Mouse (Mus musculus) heart, postnatal 10 days (tissue): ENCODE data around the gene Orm3. TPM values are rescaled to one million over a fixed set of nuclear protein-coding genes. Genes with fewer than 3 reads are reported as not detected.

ENCODE experiments used
- DNase-seq, 2 experiments: peaks; one replicate each; pipeline ENCODE4 v3.0.0; 2021
- intact Hi-C: fragments of 180-260 bp; cut with DNase I; formaldehyde crosslinking; loops from one replicate; pipeline ENCODE4 v1.15.1; 2025
- total RNA-seq, 2 experiments: library from RNA; stranded (reverse); gene quantifications; 2 replicates each; pipeline ENCODE4 v1.2.3; 2021

Orm3 gene
- total RNA-seq, 2 experiments from 2014 or later: 0.60 TPM; not detected in 1

- DNase-seq: no peak
- intact Hi-C loops: no loop called here
Observed at GRCm38 (mm10) chr4:63400541-63401306, 44.8 kb downstream of the Orm3 start.

- intact Hi-C loops: no loop called here
- DNase-seq: peak in 1 of 2 experiments; percentile 19
Observed at GRCm38 (mm10) chr4:63401620-63402019, 45.7 kb downstream of the Orm3 start.

GRCm38 (mm10) chr4:63402056-63402455, 46.1 kb downstream of the Orm3 start:
- DNase-seq: no peak
- intact Hi-C loops: no loop called here

- no peak for DNase-seq
- intact Hi-C loops: no loop called here
Observed at GRCm38 (mm10) chr4:63402558-63402957, 46.6 kb downstream of the Orm3 start.

GRCm38 (mm10) chr4:63403040-63403959, 47.3 kb downstream of the Orm3 start, which contains the start of gene Akna:
Gene Akna, minus strand, starts transcription at chr4:63403354.
- peak; percentile 93 to 94 for DNase-seq
- intact Hi-C loops: no loop called here

- peak in 1 of 2 experiments; percentile 28 for DNase-seq
- intact Hi-C loops: no loop called here
Observed at GRCm38 (mm10) chr4:63404205-63404604, 48.2 kb downstream of the Orm3 start.

- intact Hi-C loops: no loop called here
- peak in 1 of 2 experiments; percentile 16 for DNase-seq
Observed at GRCm38 (mm10) chr4:63405051-63405450, 49.1 kb downstream of the Orm3 start.

GRCm38 (mm10) chr4:63405683-63406082, 49.7 kb downstream of the Orm3 start:
- no peak for DNase-seq
- intact Hi-C loops: no loop called here

- peak; percentile 27 to 48 for DNase-seq
Observed at GRCm38 (mm10) chr4:63408247-63408646, 52.3 kb downstream of the Orm3 start.

GRCm38 (mm10) chr4:63408649-63409048, 52.7 kb downstream of the Orm3 start:
- DNase-seq: peak; percentile 79
- intact Hi-C loops: loop anchor here (2.0 kb wide), 1 partner anchor 40 kb away; no protein-coding TSS in a partner anchor

More at GRCm38 (mm10) chr4:63408247-63408646, 52.3 kb downstream of the Orm3 start:
- intact Hi-C loops: loop anchor here (2.0 kb wide), 1 partner anchor 39 kb away; no protein-coding TSS in a partner anchor

Other genes starting within 250 kb of the Orm3 start
- not detected for gene Ambp, start 201.4 kb upstream of the Orm3 start, total RNA-seq
- not detected for gene Kif12, start 184.0 kb upstream of the Orm3 start, total RNA-seq
- gene Col27a1, start 142.2 kb upstream of the Orm3 start, total RNA-seq: 1 to 10 TPM; 3.8 to 4.8 TPM
- under 1 TPM in 1 of 2 experiments, not detected in 1; 0.35 TPM for gene Orm1, start 11.6 kb upstream of the Orm3 start, total RNA-seq
- not detected for gene Orm2, start 6.3 kb downstream of the Orm3 start, total RNA-seq
- gene Akna, start 47.2 kb downstream of the Orm3 start, total RNA-seq: 1 to 10 TPM; 5.4 to 6.1 TPM
- gene Whrn, start 139.8 kb downstream of the Orm3 start, total RNA-seq: 10 to 100 TPM in 1 of 2 experiments, 1 to 10 TPM in 1; 10.0 to 11.0 TPM
- gene Atp6v1g1, start 188.6 kb downstream of the Orm3 start, total RNA-seq: 100 to 1,000 TPM; 161 to 165 TPM
- 1 to 10 TPM; 5.9 to 6.5 TPM for gene Tmem268, start 202.6 kb downstream of the Orm3 start, total RNA-seq
- gene Gm11213, start 249.1 kb downstream of the Orm3 start, total RNA-seq: not detected